Mouse (Mus musculus) adrenal gland, adult (tissue): ENCODE measurements around the gene Zfp503.
A peak's percentile ranks its signal among the peaks of the same experiment; 100 is the strongest.

ENCODE experiments used
- DNase-seq, 2 experiments: peaks; one replicate each; pipeline ENCODE4 v3.0.0; 2022 to 2023; ENCODE audit warnings: low spot score in 1 of 2; ENCODE audit not compliant: inconsistent age in 2 of 2

Zfp503 gene

DNA sequence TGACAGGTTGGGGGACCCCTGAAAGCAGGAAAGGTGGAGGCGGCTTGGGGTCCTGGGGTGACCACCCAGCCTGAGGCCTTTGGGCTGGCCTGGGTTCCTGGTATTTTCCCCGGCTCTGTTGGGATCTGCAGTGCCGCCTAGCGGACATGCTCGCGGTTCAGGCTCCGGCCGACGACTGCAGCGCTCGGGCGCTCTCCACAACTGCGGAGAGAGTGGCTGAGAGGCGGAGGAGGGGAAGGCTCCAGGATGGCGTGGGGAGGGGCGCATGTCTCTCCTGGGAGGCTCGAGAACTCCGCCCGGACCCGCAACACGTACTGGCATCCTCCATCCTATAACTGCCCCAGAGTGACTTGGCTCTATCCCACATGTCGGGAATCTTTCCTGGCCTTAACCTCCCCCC lies 7.9 kb downstream of the Zfp503 start:
- DNase-seq = peak; percentile 87 to 96

DNA sequence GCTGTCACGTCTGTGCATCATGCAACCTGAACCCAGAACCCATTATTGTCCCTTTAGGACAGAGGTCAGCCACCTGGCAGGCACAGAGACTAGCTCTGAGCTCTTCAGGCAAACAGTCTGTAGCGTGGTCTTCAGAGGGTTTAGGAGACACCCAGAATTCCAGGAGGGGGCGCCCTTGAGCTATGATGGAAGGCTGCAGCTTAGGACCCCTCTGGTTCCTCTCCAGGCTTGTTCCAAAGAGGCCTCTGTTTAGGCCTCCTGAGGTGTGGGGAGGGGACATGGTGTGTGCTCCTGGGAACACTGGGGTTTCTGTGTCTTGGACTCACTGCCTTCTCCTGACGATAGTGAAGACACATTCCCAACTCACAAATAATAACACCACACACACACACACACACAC lies 20.4 kb downstream of the Zfp503 start:
- peak; percentile 71 to 89 for DNase-seq

DNA sequence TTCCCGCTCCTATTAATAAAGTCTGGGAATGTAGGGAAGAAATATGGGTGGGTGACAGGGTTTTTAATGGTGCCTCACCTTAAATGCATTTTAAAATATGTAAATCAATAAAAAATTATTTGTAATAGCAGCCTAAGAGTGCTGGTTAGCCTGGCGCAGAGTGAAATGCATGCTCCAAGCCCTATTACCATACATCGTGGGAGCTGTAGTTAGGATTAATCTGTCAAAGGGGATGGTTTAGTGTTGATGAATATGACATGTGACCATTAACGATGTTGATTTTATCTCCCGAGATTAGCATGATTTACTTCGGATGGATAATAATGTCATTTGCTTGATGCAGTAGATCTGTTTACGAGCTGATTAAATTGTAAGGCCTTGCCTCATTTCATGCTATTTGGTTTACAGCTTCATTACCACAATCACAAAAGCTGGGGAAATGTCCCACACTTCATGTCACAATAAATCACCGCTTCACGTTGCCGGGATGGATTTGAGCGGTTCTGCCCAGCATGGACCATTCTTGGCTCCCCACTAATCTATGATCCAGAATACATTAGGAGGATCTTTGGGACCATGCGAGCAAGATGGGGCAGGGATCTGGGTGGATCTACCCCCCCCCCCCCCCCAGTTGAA lies 21.9 kb downstream of the Zfp503 start:
- no peak for DNase-seq

DNA sequence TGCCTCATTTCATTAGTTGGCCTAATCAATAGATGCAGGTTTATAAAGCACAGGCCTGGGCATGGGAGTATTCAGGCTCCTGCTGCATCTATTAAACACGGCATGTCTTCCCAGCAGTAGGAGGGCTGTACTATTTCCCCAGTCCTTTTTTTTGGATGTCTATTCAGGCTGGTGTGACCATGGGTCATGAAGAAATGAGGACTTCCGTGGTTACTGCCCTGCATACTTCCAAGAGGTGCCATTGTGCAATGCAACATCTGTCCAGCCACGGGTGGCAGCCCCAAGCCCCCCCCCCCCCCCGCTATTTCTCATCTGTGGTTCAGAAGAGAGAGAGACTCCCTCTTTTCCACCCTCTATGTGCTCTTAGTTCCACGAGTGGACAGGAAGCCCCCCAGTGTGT lies 23.1 kb downstream of the Zfp503 start:
- DNase-seq = no peak

DNA sequence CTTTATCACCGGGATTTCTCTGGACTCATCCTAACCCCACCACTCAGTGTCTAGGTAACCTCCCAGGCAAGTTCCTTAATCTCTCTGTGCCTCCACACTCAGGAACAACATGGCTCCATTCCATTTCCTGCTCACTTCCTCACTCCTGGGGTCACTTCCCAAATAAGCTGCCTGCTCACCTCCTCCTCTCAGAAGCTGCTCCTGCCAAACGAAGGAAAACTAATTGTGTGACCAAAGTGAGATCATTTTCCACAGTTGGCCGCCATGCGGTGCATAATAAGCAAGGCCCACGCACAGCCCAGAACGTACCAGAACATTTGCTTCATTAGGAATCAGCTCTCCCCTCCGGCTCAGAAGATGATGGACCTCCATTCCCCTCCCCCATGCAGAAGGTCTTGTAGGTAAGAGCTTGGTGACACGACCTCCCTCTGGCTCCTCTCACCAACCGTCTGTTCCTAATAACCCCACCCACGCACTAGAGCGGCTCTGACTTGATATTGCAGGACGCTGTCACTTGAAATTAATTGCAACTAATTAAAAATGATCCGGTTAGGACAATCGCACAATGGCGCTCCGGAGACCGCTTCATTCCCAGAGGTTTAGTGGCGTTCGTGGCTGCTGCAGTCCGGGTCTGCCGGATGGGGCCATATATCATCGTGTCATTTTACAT lies 26.9 kb downstream of the Zfp503 start:
- peak in 1 of 2 experiments; percentile 29 for DNase-seq

DNA sequence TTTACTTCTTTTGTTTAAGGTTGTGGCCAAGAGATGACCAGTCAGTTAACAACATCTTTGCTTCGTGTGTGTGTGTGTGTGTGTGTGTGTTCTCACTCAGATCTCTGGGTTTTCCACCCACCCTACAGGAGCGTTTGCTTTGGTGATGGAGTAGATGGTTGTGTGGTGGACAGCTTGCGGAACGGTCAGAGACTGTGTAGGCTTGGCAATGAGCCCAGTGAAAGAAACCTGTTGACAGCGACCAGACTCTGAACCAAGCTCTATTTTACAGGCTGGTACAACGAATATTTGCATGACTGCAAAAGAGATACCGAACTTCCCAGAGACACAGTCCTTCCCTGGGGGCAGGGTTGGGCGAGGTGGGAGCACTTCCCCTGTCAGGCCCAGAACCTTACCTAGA lies 30.2 kb downstream of the Zfp503 start:
- no peak for DNase-seq

DNA sequence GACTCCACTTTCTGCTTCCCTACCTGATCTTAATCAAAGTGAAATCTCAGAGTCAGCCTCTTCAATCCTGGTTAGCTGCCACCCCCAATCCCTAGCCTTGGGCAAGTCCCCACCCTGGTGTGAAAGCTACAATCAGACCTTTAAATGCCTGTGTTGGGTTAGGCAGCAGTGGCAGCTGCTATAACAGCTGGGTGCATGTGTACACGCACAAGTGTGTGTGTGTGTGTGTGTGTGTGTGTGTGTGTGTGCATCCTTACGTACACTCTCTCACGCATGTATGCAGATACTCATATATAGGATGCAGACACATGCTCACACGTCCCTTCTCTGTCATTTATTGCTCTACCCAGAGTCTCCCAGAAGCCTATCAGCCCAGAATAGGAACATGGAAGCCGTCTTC lies 30.8 kb downstream of the Zfp503 start:
- no peak for DNase-seq

DNA sequence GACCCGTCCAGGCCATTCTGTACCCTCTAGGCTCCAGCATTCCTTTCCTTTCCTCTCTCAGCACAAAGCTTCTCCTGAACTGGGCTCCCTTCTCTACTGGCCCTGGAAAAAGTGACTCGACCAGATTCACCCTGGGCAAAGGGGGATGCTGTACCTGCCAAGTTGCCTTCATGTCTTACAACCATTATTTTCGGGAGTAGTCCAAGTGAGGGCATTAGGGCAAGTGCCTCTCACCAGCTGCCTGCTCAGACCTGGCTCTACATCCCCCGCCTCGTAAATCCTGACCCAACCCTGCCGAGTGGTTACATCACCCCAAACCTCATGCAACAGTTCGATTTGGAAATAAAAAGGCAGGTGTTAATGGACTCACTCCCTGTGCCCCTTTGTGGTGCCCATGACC lies 36.9 kb downstream of the Zfp503 start:
- no peak for DNase-seq

DNA sequence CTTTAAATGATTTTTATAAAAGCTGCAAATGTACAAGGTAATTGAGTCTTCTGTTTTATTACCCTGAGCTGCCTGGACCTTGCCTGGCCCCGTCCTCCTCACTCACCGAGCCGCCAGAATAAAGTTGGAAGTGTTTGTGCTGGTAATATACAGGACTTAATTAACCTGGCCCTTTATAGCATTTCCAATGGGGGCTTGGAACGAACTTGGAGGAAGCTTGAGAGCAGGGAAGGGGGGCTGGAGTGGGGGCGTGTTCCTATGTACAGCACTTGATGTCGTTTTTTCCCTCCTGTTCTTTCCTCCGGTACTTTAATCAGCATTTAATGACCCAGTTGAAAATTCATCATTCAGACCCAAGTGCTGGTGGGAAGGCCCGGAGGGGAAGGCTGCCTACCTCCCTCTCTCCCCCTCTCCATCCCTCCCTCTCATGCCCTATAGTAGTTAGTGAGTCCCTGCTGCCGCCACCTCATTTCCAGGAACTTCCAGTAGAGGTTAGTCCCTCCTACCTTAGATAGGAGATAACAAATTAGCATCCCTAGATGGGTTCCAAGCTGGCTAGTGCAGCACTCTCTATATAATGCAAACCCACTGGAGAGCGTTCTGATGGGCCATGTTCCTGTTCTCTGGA lies 37.4 kb downstream of the Zfp503 start:
- DNase-seq = no peak

DNA sequence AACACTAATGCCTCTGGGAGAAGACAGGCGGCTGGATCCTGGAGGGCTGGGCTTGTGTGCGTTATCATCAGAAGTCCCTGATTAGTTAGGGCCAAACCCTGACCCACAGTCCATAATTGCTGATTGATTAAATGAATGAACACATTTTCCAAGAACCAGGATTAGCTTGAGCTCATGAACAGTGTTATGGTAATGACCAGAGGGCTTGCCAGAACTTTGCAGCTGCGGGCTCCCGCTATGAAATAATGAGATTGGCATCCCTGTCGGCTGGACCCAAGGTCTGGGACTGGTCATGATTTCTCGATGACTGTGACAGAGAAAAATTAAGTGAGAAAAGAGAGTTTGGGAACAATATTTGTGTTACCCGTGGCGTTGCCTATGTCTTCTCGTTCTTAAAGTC lies 44.5 kb downstream of the Zfp503 start:
- DNase-seq = no peak

DNA sequence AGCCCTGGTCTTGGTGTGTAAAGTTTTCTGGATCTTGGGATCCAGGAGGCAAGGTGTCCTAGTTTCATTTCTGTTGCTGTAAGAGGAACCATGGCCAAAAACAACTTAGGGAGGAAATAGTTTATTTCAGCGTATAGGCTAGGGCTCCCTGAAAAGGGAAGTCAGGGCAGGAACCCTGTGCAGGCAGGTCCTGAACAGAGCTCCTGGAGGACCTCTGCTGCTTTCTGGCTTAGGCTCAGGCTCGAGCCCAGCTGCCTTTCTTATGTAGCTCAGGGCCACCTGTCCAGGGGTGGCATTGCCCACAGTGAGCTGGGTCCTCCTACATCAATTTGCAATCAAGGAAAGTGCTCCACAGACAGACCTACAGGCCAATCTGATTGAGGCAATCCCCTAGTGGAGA lies 47.8 kb downstream of the Zfp503 start:
- DNase-seq = no peak

DNA sequence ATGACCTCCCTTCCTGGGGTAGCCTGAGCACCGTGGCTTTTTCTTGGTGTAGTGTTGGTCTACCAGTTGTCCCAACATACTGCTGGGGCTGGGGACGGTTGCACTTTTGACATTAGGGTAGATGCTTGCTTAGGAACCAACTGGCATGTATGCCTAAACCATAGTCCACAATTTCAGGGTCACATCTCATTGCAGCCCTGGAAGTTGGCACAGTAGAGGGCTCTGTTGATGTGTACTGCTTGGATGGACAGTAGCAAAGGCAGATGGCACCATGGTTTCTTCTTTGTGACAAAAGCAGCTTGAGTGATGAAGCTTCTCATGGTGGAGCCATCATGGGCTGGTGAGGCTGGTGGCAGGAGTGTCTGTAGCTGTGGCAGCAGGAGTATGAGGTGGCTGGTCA lies 52.3 kb downstream of the Zfp503 start:
- DNase-seq = no peak

DNA sequence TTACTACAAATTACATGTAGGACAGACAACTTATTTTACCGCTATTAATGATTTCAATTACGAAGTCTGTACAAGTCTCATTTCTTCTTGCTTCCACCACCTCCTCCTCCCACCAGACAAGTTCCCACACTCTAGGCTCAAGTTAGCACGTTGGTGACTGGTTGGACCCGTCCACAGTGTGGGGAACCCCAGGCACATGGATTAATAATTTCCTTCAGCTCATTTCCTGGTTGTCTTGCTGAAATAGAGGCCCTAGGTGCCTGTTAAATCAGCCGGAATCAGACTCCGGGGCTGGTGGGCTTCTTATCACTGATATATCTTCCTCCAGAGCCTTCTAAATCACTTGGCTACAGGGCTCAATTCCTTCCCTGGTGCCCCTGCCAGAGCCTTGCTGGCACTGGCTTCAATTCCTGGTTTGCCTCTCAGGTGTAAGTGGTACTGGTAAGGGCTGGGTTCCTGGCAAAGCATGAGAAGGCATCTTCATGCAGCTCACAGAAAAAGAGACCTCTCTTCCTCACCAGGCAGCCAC lies 53.2 kb downstream of the Zfp503 start:
- no peak for DNase-seq
